Mouse (Mus musculus) G1E (cell line): ENCODE measurements at regions not wholly inside any gene's neighbourhood (a gene's known extent, or its start where the extent isn't known, plus 50 kb on each side); places are given as distances from the start of the nearest gene placed in this dataset.

Experiments
- CTCF ChIP-seq: IDR thresholded peaks from 2 replicates; pipeline ENCODE4 v1.5.1; 2012; ENCODE audit warnings: low read depth, low read length, inconsistent platforms, mixed read lengths
- TAL1 ChIP-seq: conservative IDR thresholded peaks from 2 replicates; pipeline ENCODE4 v1.6.1; 2012; ENCODE audit warnings: low read depth, low read length, inconsistent platforms, mixed read lengths

DNA sequence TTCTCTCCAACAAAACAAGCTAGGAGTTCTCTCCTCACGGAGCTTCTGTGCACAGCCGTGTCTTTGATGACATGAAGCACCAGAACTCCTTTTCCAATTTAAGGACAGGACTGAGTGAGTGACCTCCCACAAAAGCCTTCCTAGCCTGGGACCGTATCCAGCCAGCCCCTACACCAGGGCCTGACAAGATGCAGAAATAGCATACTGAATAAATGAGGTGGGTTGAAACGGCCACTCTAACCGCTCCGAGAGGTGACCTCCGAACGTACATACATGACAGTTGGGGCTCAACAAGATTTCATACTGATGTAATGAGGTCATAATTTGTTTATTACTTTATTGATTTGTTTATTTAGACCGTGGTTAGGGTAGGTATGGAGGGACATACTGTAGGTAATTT lies 101.9 kb upstream of the Mrps22 start:
- TF ChIP-seq TAL1 (no peak), CTCF (no peak)
